Mouse (Mus musculus): Measurements from ENCODE around the gene Aftph.

Aftph gene

DNA sequence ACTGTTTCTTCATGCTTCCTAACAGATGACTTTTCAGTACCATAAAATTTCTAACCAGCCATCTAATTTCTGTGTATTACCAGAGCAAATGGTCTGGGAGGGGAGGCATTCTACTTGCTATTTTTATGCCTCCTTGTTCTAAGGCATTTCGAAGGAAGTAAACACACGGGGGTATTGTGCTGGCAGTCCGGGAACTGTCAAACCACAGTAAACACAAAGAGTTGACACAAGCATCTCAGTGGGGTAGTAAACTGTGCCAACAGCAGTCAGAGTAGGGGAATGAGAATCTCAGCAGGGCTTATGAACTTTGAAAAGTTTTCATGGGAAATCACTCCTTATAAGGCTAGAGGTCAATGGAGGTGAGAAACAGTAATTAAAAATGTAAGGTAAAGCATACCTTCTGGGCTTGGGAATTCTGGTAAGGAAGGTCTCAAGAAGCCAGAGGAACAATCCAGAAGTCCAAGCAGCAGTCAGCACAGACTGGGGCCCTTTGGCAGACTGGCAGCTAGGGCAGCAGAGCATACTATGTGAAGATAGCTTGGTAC, 7.8 kb downstream of the Aftph start:
- in situ Hi-C loops (cut with MboI, MseI) = no loop called here

DNA sequence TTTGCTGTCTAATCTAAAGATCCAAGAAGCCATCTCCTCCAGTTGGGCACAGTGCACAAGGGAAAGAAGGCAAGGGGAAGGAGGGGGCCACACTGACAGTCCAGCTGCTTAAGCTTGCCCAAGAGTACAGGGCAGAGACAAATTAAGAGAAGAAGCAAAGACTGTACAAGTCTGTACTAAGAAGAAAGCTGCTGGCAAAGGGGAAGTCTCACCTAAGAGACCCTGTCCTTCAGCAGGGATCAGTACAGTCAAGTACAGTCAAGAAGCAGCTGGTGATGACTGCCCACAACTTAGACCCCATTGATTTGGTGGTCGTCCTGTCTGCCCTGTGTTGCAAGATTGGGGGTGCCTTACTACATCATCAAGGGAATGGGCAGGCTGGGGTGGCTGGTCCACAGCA, 12.0 kb downstream of the Aftph start:
- in situ Hi-C loops (cut with MboI, MseI) = no loop called here

DNA sequence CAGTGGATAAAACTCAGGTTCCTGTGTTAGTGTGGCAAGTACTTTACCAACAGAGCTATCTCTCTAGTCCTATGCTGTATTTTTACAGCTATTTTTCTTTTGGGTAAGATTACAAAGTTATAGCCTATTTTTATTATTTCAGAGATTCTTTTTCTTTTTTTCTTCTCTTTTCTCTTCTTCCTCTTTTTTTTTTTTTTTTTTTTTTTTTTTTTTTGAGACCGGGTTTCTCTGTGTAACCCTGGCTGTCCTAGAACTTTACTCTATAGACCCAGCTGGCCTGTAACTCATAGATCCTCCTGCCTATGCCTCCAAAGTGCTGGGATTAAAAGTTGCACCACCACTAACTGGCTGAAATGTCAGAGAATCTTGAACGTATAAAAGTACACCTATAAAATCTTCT, 13.3 kb downstream of the Aftph start:
- in situ Hi-C loops (cut with MboI, MseI) = no loop called here

DNA sequence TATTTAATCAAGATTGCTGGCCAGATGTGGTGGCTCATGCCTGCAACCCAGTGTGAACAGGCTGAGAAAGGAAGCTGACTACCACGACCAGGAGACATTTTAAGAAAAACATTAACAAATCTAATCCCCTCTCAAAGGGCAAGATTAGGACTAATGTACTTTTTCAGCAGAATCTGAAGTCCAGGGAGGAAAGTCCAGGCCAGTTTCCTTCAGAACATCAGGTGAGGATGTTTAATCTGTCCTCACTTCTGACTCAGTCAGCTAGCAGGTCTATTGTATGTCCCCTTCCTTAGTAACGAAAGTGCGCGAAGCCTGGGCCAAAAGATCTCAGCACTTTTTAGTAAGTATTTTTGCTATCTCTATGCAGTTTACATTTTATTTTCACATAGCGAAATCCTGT, 17.8 kb downstream of the Aftph start:
- in situ Hi-C loops (cut with MboI, MseI) = no loop called here

DNA sequence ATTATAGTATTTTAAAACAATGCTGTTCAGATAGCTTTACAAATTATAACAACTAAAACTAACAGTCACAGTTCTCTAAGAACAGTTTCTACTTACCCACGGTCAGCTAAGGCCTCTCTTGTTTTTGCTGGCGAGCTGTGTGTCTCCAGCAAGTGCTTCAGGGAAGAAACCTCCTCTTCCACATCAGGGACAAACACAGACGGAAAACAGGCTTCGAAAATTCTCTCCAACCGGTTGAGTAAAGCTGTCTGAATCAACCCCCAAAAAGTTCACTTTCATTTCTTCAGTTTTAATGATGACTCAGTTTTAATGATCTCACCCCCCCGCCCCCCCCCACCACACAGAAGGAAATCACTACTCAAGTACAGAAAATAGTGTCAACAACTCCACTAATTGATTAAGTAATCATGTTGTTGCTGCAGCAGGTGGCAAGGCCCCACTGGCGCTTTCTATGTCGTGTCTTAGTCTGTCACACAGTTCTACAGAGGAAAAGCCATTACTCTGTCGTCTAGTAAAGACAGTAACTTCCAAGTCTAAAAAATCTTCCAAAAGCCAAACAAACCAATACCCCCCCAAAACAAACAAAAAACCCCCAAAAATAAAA, 29.2 kb downstream of the Aftph start:
- in situ Hi-C loops (cut with MboI, MseI) = no loop called here

DNA sequence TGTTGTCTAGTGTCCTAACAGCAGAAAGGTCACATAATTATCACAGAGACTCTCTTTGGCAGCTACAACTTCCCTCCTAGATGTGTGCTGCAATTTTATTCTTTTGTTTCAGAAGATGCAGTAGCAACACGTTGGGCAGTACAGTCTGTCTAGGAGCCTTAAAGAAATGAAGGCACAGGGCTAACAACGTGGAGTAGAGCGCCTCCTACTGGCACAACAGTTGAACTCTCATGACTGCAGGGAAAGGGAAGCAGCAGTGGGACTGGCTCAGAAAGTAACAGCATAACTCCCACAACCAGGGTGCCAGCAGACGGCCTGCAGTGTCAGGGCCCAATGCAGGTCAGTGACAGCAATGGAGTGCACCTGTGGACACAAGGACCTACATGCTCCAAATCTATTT, 50.4 kb downstream of the Aftph start:
- in situ Hi-C loops (cut with MboI, MseI) = loop anchor here (25.0 kb wide), 1 partner anchor 854 kb away; no protein-coding TSS in a partner anchor

DNA sequence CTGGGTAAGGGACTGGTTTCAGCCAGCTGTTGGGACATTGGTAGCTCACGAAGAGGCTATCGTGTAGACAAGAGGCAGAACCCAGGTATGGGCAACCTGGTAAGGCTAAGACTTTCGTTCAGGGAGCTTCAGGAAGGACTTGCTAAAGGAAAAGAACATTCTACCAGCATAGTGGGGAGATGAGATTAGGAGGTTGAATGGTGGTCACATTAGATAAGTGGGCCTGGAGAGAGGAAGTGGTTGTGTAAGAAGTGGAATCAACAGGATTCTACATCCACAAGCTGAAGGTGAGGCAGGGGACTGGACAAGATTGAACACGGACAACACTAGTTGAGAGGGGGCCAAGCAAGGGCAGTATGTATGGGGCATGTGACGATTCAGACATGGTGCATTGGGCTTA, 59.7 kb downstream of the Aftph start:
- in situ Hi-C loops (cut with MboI, MseI) = loop anchor here (5.0 to 25.0 kb wide), 2 partner anchors 234 to 844 kb away; no protein-coding TSS in a partner anchor

DNA sequence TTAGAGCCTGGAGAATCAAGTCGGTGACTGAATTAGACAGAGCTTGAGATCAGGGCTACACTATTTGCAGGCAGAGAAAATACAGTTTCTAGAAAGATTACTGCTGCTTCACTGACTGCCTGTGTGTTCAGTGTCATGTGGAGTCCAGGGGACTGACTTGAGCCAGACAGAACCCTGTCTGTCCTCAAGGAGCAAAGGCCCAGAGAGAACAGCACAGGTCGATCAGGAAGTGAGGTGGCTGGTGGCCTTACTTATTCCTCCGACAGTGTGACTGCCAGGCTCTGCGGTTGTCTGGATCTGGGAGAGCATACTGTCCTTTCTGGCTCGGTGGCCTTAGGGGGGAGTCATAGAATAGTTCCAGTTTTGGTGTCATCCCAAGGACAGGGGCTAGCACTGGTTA, 60.6 kb downstream of the Aftph start:
- in situ Hi-C loops (cut with MboI, MseI) = loop anchor here (5.0 to 25.0 kb wide), 2 partner anchors 233 to 843 kb away; no protein-coding TSS in a partner anchor

DNA sequence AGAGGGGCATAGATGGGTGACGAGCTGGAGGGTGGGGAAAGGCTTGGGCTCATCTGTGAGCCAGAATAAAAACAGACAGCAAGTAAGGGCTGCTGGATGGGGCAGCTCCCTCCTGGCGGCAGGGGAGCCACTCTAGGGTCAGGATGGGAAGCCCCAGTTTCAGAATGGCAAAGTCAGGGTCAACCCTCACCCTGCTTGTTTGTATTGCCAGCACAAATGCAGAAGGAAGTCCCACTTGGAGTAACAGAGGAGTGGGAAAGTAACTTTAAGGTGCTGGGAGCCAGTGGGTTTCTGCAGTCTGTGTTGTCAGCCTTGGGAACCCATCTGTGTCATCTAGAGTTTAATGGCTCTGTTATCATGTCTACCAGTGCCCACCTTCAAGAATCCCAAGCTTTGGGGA, 62.0 kb downstream of the Aftph start:
- in situ Hi-C loops (cut with MboI, MseI) = loop anchor here (25.0 kb wide), 1 partner anchor 842 kb away; no protein-coding TSS in a partner anchor

DNA sequence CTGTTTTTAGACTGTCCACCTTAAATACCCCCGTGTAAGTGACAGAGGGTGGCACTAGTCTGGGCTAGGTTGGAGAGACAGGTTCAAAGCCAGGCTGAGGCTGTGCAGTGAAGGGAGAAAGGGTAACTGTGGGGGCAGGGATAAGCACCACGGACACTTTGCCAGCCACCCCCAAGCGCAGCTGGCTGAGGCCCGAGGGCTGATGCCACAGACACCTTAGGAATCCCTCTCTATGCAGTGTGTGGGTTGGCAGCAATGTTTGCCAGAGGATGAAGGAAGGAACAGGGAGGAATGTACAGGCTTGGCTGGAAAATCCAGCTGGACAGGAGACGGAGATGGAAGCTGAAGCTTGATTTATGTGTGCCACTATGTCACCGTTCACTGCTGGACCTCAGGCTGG, 68.9 kb downstream of the Aftph start:
- in situ Hi-C loops (cut with MboI, MseI) = no loop called here

DNA sequence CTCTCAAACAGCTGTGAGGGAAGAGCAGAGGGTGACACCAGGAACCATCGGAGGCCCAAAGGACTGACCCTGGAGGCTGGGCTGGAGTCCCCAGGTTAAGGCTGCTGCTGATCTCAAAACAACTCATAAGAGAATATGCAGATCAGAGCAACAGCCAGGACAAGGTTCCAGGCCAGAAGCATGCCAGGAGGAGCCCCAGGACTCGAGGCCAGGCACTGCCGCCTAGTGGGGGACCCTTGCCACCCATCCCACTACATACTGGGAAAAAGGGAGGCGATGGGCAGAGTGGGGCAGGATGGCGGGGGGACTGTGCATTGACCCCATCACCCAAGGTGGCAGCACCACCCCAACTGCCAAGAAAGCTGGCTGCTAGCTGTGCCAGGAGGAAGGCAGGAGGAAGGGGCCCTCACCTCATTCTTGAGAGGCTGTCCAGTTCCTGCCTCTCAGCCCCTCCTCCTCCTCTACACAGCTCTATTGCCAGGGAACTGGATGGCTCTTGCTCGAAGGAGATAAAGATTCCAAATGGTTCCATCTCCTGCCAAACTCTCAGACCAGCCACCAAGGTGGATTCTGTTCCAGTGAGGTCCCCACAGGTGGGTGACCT, 69.5 kb downstream of the Aftph start:
- in situ Hi-C loops (cut with MboI, MseI) = no loop called here

DNA sequence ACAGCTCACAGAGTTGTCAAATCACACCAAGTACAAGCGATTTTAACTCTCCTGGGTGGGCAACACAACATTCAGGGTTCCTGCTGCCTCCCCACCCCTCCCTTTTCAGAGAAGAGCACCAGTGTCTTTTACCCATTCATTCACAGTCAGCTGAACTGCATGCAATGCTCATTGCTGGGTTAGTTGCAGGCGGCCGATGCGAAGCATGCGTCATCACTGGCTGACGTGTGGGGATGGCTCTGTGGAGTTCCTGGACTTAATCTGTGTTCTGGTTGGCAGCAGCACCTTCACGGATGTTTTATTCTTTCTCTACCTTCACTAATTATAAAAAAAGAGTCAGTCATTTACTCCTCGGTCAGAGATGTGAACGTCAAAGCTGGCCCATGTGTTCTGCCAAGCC, 76.5 kb downstream of the Aftph start:
- in situ Hi-C loops (cut with MboI, MseI) = no loop called here

DNA sequence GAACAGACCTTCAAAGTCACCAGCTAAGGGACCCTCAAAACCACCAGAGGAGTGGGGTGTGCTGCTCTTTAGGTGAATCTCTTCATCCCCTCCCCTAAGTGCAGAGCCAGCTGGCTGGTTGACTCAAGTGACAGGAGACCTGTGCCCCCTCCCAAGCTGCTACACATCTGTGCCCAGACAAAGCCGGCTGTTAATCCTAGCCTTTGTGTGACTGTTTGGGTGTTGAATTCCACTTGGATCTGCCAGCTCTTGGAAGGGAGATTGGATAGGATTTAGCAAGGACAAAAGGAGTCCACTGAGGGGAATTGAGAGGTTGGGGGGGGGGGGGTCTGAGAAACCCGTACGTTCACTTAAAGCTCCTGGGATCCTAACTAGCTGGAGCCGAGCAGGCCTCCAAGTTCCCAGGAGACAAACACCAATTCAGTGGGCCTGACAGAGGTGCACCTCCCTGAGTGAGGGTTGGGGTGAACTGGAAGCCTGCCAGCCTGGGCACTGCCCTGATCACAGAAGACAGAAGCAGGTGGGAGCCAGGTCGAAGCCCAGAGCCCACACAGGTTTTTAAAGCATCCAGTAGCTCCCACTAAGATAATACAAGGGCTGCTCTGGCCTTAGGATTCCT, 77.7 kb downstream of the Aftph start:
- in situ Hi-C loops (cut with MboI, MseI) = no loop called here

DNA sequence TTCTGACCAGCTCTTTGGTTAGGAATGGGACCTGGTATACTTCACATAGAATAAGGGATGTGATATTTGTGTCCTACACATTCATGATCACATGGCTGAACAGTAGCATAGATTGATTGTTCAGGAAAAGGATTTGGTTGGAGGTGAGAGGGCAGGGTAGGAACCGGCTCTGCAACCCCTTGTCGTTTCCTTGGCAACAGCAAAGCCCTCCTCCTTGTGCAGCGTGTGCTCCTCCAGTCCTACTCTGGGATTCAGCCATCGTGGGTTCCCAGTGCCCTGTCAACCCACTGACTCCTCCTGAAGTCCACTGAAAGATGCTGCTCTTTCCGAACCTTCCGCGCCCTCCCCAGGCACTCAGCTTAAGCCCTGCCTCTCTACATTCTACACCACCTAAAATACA, 78.6 kb downstream of the Aftph start:
- in situ Hi-C loops (cut with MboI, MseI) = no loop called here

DNA sequence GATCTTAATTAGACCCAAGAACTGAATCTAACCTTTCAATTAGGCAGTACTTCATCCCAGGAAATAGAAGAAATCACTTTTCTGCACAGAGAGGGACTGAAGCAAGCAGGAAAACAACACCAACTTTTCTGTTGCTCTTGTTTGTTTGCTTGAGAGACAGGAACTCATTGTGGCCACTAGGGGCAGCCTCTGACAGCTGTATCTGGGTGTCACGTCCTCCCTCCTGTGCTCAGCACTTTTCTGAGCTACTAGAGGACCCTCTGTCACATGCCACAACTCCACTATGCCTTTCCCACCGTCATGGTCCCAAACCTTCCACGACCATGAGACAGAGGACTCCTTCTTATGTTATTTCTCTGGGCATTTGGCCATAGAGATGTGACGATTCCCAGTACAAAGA, 79.7 kb downstream of the Aftph start:
- in situ Hi-C loops (cut with MboI, MseI) = no loop called here

DNA sequence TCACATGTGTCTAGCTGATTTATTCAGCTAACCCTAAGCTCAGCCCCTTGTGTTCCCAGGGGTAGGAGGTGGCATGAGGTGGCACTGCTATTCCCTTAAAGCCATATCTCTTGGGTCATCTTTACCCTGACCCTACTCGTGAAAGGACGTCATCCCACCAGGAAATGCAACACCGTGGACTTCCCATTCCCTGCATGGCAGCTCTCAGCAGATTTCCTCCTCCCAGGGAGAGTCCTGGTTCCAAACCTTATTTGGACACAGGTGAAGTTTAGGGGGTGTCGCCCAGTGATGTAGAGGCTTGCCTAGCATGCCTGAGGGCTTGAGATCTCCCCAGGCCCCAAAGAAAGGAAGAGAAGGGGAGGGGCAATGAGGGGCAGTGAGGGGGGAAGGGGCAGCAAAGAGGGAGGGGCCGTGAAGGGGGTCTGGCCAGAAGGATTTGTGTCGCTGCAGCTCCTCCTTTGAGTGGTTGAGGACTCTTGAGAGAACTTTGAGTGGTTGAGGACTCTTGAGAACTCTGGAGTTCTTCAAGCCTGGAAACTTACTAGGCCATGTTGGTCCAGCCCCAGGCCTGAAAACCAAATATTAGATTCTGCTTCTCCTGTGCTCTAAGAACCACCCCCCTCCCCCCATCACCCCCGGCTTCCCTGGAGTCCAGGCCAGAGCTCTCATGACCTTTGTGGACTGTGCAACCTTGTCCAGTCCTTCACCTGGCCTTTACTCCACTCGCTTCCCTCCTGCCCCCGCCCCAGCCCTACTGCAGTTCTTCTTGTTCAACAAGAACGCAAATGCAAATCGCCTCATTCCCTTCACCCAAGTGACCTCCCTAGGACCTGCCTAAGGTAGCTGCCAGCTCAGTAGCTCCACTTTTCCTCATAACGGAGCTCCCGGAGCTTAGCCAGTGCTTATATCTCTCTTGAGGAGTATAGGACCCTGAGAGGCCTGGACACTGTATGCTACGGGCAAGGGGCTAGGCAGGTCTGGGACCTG, 81.0 kb downstream of the Aftph start:
- in situ Hi-C loops (cut with MboI, MseI) = no loop called here

DNA sequence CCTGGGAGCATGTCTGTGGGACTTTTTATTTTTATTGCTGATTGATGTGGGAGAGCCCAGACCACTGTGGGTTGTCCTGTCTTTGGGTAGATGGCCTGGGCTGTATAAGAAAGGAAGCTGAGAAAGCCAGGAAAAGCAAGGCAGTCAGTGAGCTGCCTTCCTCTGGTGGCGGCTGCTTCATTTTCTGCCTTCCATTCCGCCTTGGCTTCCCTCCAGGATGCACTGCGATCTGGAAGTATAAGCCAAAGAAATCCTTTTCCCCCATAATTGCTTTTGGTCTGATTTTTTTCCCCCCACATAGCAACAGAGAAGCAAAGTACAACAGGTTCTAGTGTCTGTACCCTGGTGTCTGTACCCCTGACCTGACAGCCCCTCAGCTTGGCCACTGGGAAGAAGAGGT, 82.3 kb downstream of the Aftph start:
- in situ Hi-C loops (cut with MboI, MseI) = loop anchor here (5.0 kb wide), 1 partner anchor 248 kb away; no protein-coding TSS in a partner anchor

DNA sequence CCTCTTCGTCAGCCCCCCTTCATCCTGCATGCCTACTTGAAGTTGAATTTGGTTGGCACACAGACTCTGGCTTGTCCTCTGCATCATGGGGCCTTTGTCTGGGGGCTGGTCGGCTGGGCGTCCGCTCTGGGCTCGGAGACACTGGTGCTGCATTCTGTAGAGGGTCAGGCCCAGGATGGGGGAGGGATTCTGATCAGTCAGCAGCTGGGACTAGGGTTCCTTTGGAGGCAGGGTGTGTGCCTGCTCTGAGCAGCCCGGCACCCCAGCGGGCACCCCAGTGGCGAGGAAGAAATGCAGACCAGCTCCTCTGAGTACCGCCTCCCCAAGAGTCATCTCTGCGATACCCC, 84.7 kb downstream of the Aftph start:
- in situ Hi-C loops (cut with MboI, MseI) = loop anchor here (5.0 kb wide), 1 partner anchor 251 kb away; no protein-coding TSS in a partner anchor

DNA sequence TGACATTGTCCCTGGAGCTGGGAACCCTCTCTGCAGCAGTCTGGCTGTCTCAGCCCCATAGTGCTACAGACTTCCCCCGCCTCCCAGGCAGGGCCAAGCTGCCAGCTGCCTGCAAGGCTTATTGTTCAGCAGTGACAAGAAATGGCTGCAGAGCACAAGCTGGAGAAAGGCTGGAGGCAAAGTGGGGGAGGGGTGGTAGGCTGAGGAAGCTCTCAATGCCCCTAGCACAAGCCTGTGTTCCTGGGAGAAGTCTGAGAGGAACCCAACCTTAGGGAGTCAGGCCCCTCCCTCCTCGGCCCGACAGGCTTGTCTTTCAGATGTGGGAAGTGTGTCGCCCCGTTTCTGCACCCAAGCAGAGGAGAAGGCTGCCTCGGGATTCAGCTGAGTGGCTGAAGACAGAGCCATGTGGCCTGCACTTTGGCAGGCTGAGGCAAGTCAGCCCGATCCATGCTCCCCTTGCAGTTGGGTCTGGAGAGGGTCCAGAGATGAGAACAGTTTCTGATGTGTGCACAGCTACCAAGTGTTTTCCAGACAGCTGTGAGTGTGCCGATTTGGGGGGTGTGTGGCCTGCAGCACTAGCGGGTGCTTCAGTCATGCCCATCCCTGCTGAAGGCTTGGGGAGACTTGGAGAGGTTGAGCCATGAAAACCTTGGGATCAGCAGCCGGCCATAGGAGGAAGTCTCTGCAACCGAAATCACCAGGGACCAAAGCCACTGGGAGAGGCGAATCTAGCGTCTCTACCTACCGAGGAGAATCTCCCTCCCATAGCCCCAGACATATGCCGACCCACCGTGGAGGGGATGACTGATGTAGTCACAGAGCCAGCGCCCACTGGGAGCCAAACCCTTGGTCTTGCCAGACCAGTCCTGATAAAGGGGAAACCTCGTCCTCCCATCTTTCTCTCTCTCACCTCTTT, 85.3 kb downstream of the Aftph start:
- in situ Hi-C loops (cut with MboI, MseI) = loop anchor here (5.0 kb wide), 1 partner anchor 251 kb away; no protein-coding TSS in a partner anchor

DNA sequence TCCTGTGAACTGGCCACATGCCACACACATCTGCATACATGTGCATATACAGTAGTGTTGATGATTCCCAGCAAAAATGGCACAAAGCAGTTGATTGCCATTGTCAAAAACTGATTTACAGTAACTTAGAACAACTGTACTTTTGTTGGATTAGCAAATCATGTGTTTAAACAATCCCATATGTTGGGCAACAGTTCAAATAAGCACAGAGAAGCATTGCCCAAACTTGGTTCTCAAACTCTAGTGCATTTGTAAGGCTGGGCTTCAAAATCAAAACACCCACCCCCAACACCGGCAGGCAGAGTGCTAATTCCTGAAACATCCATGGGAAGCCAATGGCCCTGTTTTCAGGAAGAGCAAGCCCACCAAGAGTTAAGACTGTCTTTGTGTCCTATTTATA, 90.2 kb downstream of the Aftph start:
- in situ Hi-C loops (cut with MboI, MseI) = no loop called here

All from T-helper 2 cell (primary cell).